Mouse (Mus musculus): ENCODE results near the gene Wee2.

Wee2 gene

DNA sequence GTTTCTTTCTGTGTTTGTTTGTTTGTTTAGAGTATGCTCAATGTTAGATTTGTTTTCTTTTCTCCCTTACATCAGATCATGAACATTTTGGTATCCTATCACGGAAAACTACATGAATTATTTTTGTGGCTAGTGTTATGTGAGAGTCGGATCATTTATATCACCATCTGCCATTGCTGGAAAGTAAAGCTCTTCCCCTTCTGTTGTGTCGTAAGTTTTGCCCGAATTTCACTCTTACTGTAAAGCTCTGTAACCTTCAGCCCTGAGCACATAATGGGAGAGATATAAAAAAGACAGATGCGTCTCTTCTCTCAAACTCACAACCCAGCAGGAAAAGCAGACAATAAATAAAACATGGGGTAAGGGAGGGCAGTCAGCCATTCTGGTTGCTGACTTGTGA lies at the start of gene Wee2:
Gene Wee2, plus strand, starts transcription at position 153 of the 400 bp plus-strand sequence.
- DNase-seq (ENCODE audit: low spot score in 2 of 2) = no peak

DNA sequence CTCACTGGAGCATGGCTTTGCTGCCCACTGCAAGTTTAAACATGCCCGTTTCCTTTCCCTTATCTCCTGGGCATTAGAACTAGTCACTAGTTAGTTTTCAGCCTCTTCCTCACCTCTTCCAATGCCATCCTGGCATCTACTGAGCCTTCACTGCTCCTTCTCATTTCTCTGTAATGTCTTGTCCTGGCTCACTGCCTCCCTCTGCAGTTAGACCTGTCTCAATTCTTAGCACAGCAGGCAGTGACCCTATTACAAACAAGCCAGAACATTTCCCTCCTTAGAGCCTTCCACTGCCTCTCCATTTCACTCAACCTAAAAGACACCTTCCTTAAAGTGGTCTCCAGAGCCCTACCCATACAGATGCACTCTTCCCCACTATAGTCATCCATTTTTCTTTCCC lies 47.9 kb upstream of the Wee2 start:
- no peak for DNase-seq (ENCODE audit: low spot score in 2 of 2)

GRCm38 (mm10) chr6:40393213-40393612 lies 45.7 kb upstream of the Wee2 start:
- peak in 1 of 2 experiments; percentile 18 for DNase-seq (ENCODE audit: low spot score in 2 of 2)

GRCm38 (mm10) chr6:40402031-40402430 lies 36.9 kb upstream of the Wee2 start:
- DNase-seq (ENCODE audit: low spot score in 2 of 2) = no peak

DNA sequence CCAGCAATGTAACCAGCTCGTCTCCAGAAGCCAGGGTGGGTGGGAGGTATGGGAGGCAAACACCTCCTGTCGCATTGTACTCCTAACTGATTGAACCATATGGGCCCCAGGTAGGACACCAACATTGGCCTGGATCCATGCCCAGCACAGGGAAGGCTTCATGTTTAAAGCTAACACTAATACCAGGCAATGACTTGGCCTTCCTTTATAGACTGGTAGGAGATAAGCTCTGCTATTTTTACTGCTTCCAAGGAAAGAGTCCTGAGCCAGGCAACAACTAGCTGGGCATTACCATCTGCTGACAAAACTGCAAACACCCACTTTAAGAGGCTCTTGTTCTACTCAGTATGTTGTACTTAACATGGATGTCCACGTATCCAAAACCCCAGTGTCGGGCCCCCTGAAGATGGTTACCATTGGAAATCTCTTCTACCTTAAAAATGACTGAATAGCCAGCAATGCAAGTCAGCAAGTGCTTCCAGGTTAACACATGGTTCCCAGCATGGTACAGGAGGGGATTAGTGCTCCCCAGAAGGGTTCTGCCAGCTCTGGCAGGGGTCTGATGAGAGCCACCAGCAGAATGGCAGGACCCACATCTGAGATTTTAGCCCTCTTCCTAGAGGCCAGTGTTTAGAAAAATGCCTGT lies 35.1 kb upstream of the Wee2 start:
- no peak for DNase-seq (ENCODE audit: low spot score in 2 of 2)

- no peak for DNase-seq (ENCODE audit: low spot score in 2 of 2)
Observed at GRCm38 (mm10) chr6:40411085-40411484, 27.8 kb upstream of the Wee2 start.

- DNase-seq (ENCODE audit: low spot score in 2 of 2) = no peak
Observed at GRCm38 (mm10) chr6:40413046-40413445, 25.8 kb upstream of the Wee2 start.

- DNase-seq (ENCODE audit: low spot score in 2 of 2) = no peak
Observed at GRCm38 (mm10) chr6:40413565-40413964, 25.3 kb upstream of the Wee2 start.

DNA sequence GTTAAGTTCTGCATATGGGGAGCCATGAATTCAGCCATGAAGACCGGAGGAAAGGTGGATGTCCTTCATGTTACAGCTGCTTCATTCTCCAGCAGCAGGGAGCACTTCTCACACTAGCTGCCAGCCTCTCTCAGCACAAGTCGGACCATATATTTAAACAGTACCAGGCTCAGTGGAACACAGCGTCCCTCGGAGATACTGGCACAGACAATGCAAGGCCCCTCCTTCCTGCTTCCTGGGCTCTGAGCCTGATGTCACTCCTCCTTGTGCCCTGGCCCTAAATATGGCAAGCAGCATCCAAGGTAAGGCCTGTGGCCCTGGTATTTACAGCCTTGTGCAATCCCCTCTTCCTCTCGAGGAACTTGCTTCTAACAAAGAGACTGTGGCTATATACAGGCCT lies 23.1 kb upstream of the Wee2 start:
- no peak for DNase-seq (ENCODE audit: low spot score in 2 of 2)

DNA sequence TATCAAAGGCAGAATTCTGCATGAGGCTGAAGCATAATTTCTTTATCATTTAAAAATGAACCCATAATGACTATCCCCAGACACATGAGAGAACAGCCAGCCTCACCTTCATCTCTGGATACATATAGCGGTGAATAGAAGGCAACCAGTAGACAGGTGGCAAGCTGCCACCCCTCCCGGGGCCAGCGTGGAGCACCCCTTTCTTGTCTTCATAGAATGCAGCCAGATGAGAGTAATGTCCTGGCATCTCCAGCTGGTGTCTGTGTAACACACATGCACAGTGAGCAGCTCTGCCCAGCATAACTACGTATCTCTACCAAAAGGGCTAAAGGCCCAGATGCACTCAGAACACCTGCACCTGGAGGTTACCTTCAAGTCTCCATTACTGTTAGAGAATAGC lies 20.5 kb upstream of the Wee2 start:
- DNase-seq (ENCODE audit: low spot score in 2 of 2) = no peak

- DNase-seq (ENCODE audit: low spot score in 2 of 2) = no peak
Observed at GRCm38 (mm10) chr6:40421099-40421498, 17.8 kb upstream of the Wee2 start.

GRCm38 (mm10) chr6:40423013-40423412 lies 15.9 kb upstream of the Wee2 start:
- DNase-seq (ENCODE audit: low spot score in 2 of 2) = no peak

DNA sequence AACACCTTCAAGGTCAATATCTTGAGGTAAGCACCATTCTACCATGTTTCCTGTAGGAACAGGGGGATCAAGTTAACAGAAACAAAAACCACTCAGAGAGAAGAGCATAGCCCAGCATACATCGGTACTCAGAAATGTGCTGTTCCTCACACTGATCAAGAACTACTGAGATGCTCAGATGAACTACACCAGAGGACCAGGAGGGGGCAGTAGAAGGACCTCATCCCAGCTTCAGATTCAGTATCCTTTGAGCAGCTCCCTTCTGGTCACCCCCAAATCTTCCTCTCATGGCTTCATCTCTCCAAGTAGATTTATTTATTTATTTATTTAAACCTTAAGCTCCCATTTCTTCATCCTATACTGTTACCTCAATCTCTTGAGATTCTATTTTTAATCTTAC lies 15.1 kb upstream of the Wee2 start:
- peak in 1 of 2 experiments; percentile 49 for DNase-seq (ENCODE audit: low spot score in 2 of 2)

GRCm38 (mm10) chr6:40427441-40427840 lies 11.4 kb upstream of the Wee2 start:
- DNase-seq (ENCODE audit: low spot score in 2 of 2) = no peak

DNA sequence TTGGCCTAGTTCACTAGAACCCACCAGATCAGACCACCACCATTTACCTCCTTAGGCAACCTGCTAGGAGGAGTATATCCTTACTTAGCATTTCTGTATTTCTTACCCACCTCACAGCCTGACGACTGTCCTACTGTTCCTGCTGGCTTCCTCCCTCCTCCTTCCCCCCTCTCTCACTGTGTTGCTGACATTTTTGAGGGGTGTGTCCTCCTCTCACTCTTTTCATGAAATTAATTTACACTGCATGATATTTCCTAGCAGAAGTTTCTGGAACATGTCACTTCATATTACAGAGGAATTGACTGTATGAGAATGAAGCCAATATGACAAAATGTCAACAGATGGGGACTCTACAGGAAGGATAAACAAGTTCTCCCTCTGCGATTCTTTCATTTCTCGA lies 10.2 kb upstream of the Wee2 start:
- no peak for DNase-seq (ENCODE audit: low spot score in 2 of 2)

GRCm38 (mm10) chr6:40429521-40429931 lies 9.4 kb upstream of the Wee2 start:
- DNase-seq (ENCODE audit: low spot score in 2 of 2) = no peak

- no peak for DNase-seq (ENCODE audit: low spot score in 2 of 2)
Observed at GRCm38 (mm10) chr6:40430251-40430650, 8.6 kb upstream of the Wee2 start.

GRCm38 (mm10) chr6:40430878-40431277 lies 8.0 kb upstream of the Wee2 start:
- no peak for DNase-seq (ENCODE audit: low spot score in 2 of 2)

- no peak for DNase-seq (ENCODE audit: low spot score in 2 of 2)
Observed at GRCm38 (mm10) chr6:40431356-40431755, 7.5 kb upstream of the Wee2 start.

DNA sequence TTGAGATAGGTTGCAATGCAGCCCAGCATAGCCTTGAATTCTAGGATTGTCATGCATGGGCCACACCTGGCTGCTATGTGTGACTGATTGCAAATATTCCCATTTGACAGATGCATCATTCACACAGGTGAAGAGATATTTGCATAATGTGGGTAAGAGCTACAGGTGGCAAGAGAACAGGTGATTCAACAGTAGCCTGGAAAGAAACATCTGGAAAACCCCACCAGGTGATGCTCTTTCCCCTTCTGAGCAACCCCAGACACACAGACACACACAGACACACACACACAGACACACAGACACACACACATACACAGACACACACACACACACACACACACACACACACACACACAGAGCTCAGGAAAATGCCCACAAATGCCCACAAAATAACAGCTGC lies 7.1 kb upstream of the Wee2 start:
- DNase-seq (ENCODE audit: low spot score in 2 of 2) = no peak

DNA sequence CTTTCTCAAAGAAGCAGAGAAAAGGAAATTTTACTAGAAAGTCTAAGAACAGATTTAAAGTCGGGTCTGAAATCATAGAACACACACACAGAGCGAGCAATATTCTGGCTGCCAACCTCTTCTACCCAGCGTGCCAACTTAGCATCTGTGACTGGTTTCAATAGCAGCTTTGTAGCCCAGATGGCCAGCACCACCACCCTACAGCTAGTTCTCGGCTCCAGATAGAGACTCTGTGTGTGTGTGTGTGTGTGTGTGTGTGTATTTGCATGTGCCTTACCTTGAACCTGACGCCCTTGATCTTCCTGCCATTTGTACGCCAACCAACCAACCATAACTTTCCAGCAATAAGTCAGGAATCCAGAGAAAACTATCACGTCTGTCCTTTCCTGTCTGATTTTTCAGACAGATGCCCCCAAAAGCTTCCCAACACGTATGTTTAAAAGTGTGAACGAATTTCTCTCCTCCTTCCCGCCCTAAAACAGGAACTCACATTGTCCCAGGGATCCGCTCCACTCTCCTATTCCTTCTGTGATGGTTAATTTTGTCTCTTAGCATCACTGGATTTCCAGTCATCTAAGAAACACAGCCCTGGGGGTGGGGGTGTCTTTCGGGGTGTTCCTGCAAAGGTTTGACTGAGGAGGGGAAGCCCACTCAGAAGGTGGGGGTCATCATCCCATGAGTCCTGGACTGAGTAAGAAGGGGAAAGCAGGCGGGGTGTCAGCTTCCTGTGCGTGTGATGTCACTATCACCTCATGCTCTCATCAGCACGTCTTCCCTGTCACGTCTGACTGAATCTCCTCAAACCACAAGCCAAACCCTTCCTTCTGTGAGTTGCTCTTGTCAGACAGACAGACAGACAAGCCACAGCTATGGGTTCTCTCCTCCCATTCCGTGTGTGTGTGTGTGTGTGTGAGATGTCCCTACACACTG lies 6.3 kb upstream of the Wee2 start:
- no peak for DNase-seq (ENCODE audit: low spot score in 2 of 2)

GRCm38 (mm10) chr6:40434697-40435096 lies 4.2 kb upstream of the Wee2 start:
- DNase-seq (ENCODE audit: low spot score in 2 of 2) = no peak
